Mouse (Mus musculus) heart, embryonic 12.5 days (tissue): Measurements from ENCODE around the gene Slc29a4. TPM values are rescaled to one million over a fixed set of nuclear protein-coding genes. Genes with fewer than 3 reads are reported as not detected.
A peak's percentile ranks its signal among the peaks of the same experiment; 100 is the strongest.

Source experiments
- ATAC-seq: fragments of 200-750 bp; cut with Nextera tagmentation; 2 replicates; pipeline ENCODE4 v1.8.0; 2017; ENCODE audit warnings: moderate TSS enrichment, moderate library complexity; ENCODE audit not compliant: insufficient number of reproducible peaks, low FRiP score
- H3K27ac ChIP-seq: fragments of 300-500 bp; sonication (generic); 2 replicates; pipeline ENCODE4 v1.5.1; 2016; ENCODE audit warnings: mild to moderate bottlenecking, moderate library complexity; ENCODE audit not compliant: poor library complexity, severe bottlenecking
- H3K27me3 ChIP-seq: fragments of 300-500 bp; sonication (generic); replicated peaks from 2 replicates; pipeline ENCODE4 v1.6.1; 2016; ENCODE audit warnings: mild to moderate bottlenecking, moderate library complexity
- H3K36me3 ChIP-seq: fragments of 300-500 bp; sonication (generic); 2 replicates; pipeline ENCODE4 v1.6.1; 2016; ENCODE audit warnings: mild to moderate bottlenecking, moderate library complexity
- H3K4me1 ChIP-seq: fragments of 300-500 bp; sonication (generic); replicated peaks from 2 replicates; pipeline ENCODE4 v1.6.1; 2016; ENCODE audit warnings: mild to moderate bottlenecking
- H3K4me2 ChIP-seq: fragments of 300-500 bp; sonication (generic); 2 replicates; pipeline ENCODE4 v1.6.1; 2016; ENCODE audit warnings: mild to moderate bottlenecking, moderate library complexity
- H3K4me3 ChIP-seq: fragments of 300-500 bp; sonication (generic); 2 replicates; pipeline ENCODE4 v1.5.1; 2016; ENCODE audit warnings: mild to moderate bottlenecking
- H3K9ac ChIP-seq: fragments of 300-500 bp; sonication (generic); 2 replicates; pipeline ENCODE4 v1.6.1; 2016; ENCODE audit warnings: mild to moderate bottlenecking, moderate library complexity
- H3K9me3 ChIP-seq: fragments of 300-500 bp; sonication (generic); replicated peaks from 2 replicates; pipeline ENCODE4 v1.6.1; 2016; ENCODE audit warnings: mild to moderate bottlenecking, moderate library complexity
- WGBS: fragments of 180-500 bp; shearing (Covaris S2); methylation state at CpG from one replicate; pipeline ENCODE4 v1.1.7; 2016; 5-methylcytosine and 5-hydroxymethylcytosine counted together
- polyA plus RNA-seq: library from polyadenylated mRNA; unstranded; fragments of >200 nt; fragmentation: Nextera tagmentation; extraction: Ambion mirVana; gene quantifications from 2 replicates; pipeline ENCODE4 v1.2.1, GENCODE M21; 2016

Gene Slc29a4
- polyA plus RNA-seq: 2.0 and 2.1 TPM in 2 replicates

DNA sequence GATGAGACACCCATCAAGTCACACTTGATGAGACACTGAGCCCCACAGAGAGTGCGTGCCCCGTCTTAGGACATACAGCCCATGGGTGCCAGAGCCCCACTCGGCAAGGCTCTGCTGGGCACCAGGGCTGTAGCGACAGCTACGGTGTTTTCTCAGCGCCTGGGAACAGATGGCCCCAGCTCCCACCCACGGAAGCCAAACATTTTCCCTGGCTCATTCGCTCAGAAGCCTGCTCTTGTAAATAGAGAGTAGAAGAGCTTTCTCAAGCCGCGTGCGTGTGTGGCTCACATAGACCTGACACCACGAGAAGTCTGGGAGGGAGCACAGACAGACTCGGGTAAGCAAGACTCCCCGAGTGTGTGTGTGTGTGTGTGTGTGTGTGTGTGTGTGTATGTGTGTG is at the start of gene Slc29a4:
TSS of gene Slc29a4 (plus strand) at position 265 of the 400 bp plus-strand sequence.
- Histone ChIP-seq H3K27me3 (peaks cover 34% of the 10 kb centered on the region), H3K9ac (no peak within 1 kb of the TSS), H3K9me3 (0 out of 2 replicates have a peak, but pooled peaks cover 3% of the 10 kb centered on the region), H3K36me3 (no peaks in the 10 kb centered on the region), H3K4me2 (no peak within 1 kb of the TSS), H3K4me1 (no peaks in the 10 kb centered on the region), H3K4me3 (no peak within 1 kb of the TSS), H3K27ac (no peak within 1 kb of the TSS)
- ATAC-seq: no peak
- 56% methylated on average over 14 of the region's 14 CpGs for WGBS

DNA sequence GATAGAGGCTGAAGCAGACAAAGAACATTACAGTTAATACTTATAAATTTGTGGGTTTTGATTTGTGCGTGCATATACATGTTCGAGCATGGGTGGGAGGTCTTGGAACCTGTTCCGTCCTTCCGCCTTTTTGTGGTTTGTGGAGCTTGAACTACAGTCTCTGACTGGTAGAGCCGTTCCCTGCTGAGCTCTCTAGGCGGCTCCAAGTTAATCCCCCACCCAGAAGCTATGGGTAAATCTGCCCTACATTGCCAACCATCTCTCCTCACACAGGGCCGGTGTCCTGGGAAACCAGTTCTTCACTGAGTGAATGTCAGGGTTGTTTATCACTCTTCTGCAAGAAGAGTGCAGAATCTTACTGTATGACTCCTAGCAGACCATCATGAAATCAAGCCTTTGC is 44.1 kb upstream of the Slc29a4 start:
- H3K4me3 ChIP-seq: no peak overlapping the region
- H3K27ac ChIP-seq: no peak overlapping the region
- no peak overlapping the region for H3K9ac ChIP-seq
- H3K27me3 ChIP-seq: no peaks in the 10 kb centered on the region
- no peaks in the 10 kb centered on the region for H3K9me3 ChIP-seq
- no peak for ATAC-seq
- peaks cover 17% of the 10 kb centered on the region for H3K4me1 ChIP-seq
- 71% methylated on average over 7 of the region's 7 CpGs for WGBS
- H3K4me2 ChIP-seq: no peak overlapping the region
- peaks cover 9% of the 10 kb centered on the region for H3K36me3 ChIP-seq

DNA sequence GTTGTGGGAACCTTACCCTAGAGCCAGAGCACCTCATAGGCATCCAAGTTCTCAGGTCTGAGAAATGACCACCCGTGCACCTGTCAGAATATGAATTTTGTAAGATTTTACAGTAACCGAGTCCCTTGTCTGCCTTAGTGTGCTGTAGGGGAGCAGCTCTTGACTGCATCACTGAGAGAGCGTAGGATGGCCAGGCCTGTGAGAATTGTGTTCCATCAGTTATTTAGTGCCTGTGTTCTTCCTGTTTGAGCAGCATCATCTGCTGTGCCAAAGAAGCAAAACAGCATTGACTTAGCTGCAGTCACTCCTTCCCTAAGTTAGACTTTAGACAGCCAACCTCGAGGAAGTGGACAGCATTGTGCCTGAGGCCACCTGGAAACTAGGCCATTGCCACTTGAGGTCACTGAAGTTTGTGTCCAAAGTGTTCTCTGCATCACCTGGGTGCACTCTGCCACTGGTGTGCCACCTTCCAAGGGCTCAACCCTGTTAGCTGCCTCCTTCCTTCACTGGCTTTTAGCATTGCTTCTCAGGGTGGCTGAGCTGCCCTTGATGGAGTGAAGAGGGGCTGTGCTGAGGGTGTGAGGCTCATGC is 42.8 kb upstream of the Slc29a4 start:
- Histone ChIP-seq H3K27me3 (no peaks in the 10 kb centered on the region), H3K4me1 (peaks cover 17% of the 10 kb centered on the region), H3K9me3 (no peaks in the 10 kb centered on the region), H3K4me3 (no peak overlapping the region), H3K4me2 (no peak overlapping the region), H3K36me3 (peaks cover 7% of the 10 kb centered on the region), H3K27ac (no peak overlapping the region), H3K9ac (no peak overlapping the region)
- 86% methylated on average over 4 of the region's 4 CpGs for WGBS
- ATAC-seq: no peak

DNA sequence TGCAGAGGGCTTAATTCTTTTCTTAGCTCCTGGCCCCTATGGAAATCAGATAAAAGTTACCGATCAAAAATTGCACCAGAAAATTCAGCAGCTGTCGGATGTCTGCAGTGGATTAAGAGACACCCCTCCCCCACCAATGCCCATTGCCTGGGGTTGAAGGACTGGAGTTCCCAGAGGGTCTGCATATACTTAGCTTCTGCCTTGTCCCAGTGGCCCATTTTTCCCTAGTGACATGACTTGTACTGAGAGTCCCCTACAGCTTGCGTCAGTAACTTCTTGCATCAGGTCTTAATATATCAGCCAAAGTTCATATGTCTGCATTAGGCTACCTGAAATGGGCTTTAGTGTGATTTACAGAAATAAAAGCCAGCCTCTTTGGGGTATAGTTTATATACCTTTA is 41.9 kb upstream of the Slc29a4 start:
- Histone ChIP-seq H3K4me1 (peaks cover 17% of the 10 kb centered on the region), H3K27me3 (no peaks in the 10 kb centered on the region), H3K9me3 (no peaks in the 10 kb centered on the region), H3K9ac (no peak overlapping the region), H3K4me3 (no peak overlapping the region), H3K4me2 (no peak overlapping the region), H3K27ac (no peak overlapping the region), H3K36me3 (no peaks in the 10 kb centered on the region)
- 37% methylated on average over 3 of the region's 3 CpGs for WGBS
- no peak for ATAC-seq

DNA sequence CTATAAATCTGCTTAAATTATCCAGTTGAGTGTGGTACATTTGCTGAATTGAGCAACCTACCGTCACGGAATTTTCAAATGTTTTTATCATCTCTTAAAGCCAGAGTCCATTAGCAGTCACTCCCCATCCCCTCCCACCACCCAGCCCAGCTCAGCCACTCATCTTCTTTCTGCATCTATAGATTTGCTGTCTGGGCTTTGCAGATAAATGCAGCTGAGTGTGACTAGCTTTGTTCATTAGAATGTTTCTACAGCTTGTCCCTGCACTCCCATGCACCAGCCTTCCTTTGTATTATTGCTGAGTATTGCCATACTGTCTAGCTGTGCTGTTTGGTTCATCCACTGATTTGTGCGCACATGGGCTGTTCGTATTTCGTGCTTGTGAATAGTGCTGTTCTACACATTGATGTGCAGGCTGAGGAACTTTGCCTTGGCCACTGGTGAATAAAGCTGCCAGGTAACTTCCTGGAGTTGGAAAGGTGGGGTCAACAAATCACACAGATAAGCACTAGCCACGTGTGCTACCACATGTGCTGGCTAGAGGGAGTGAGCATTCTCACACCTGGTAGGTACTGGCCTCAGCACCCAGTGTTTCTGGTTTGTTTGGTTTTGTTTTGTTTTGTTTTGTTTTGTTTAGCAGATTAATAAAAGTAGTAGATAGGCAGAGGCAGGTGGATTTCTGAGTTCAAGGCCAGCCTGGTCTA is 41.4 kb upstream of the Slc29a4 start:
- 73% methylated on average over 6 of the region's 6 CpGs for WGBS
- peak; percentile 72 for ATAC-seq
- H3K36me3 ChIP-seq: peaks cover 5% of the 10 kb centered on the region
- H3K9me3 ChIP-seq: no peaks in the 10 kb centered on the region
- no peak overlapping the region for H3K4me2 ChIP-seq
- H3K9ac ChIP-seq: no peak overlapping the region
- peaks cover 17% of the 10 kb centered on the region for H3K4me1 ChIP-seq
- no peak overlapping the region for H3K27ac ChIP-seq
- H3K27me3 ChIP-seq: no peaks in the 10 kb centered on the region
- H3K4me3 ChIP-seq: no peak overlapping the region

DNA sequence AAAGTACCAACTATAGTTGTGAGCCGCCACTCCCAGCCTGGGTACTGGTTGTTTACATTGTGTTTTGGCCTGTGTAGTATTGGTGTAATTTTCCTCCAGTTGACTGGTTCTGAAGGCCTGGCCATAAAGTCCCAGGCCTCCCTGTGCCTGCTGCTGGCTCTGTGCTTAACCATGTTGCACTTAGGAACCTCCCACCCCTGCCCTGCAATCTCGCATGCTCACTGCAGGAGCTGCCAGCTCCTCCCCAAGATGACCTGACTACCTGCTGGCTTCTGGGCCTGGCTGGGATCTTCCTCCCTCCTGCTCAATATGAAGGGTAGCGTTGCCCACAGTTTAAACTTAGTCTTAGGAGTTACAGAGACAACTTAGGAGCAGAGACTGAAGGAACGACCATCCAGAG is 40.0 kb upstream of the Slc29a4 start:
- WGBS: 69% methylated on average over 4 of the region's 4 CpGs

DNA sequence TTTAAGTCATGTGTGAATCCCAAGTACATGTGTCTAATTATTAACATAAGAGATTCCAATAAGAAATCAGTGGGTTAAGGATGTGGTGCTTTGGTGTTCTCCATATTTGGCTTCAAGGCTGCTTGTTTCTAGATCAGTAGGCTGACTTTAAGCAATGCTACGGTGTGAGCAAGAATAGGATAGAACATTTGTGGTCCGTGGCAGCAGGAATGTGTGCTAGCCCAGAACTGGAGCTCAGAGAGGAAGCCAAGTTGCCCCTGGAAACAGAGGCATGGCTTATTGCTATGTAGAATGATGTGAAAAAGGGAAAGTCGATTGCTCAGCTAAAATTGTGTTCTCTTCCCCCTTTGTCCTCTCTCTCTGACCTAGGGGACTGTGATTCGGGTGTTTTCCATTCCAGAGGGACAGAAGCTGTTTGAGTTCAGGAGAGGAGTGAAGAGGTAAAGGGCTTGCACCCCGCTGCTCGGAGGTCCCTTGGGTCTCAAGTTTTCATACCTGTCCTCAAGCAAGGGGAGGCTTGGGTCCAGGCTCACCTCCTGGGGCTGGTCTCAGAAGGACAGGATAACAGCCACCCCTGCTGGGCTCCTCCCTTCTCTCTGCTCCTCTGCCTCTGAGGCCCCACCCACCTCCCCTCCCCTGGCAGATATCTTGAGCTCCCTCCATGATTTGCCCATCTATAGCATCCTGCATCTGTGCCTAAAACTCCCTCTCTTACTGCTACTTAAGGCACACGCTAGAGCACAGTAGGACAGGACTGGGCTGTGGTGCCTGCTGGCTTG is 31.5 kb upstream of the Slc29a4 start:
- no peak overlapping the region for H3K4me2 ChIP-seq
- peaks cover 95% of the 10 kb centered on the region for H3K36me3 ChIP-seq
- no peaks in the 10 kb centered on the region for H3K27me3 ChIP-seq
- H3K9ac ChIP-seq: no peak overlapping the region
- H3K27ac ChIP-seq: no peak overlapping the region
- ATAC-seq: no peak
- WGBS: 85% methylated on average over 7 of the region's 7 CpGs
- H3K4me1 ChIP-seq: peaks cover 3% of the 10 kb centered on the region; the same call in 1 of the 2 replicates
- no peaks in the 10 kb centered on the region for H3K9me3 ChIP-seq
- no peak overlapping the region for H3K4me3 ChIP-seq

More for the DNA sequence above, 40.0 kb upstream of the Slc29a4 start:
- peaks cover 20% of the 10 kb centered on the region for H3K4me1 ChIP-seq
- no peak overlapping the region for H3K4me3 ChIP-seq
- no peak for ATAC-seq
- H3K9ac ChIP-seq: no peak overlapping the region
- no peaks in the 10 kb centered on the region for H3K27me3 ChIP-seq
- no peak overlapping the region for H3K27ac ChIP-seq
- H3K4me2 ChIP-seq: no peak overlapping the region
- H3K36me3 ChIP-seq: peaks cover 18% of the 10 kb centered on the region
- no peaks in the 10 kb centered on the region for H3K9me3 ChIP-seq

DNA sequence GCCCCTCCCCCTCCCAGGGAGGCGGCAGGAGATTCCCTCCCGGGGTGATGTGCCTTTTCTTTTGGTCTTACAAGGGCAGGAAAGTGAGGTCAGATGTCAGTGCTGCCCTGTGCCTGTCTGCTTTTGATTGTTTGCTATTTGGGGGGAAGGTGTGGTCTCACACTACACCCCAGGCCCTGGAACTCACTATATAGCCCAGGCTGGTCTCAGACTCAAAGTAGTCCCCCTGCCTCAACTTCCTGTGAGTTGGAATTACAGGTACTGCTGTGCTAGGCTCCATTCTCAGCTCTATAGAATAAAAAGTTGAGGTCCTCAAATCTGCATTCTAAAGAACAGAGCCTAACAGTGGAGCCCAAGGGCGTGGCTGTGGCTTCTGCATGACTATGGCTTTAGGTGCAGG is 24.4 kb upstream of the Slc29a4 start:
- H3K4me3 ChIP-seq: no peak overlapping the region
- no peak for ATAC-seq
- H3K4me2 ChIP-seq: no peak overlapping the region
- 43% methylated on average over 3 of the region's 3 CpGs for WGBS
- H3K27ac ChIP-seq: no peak overlapping the region
- peaks cover 84% of the 10 kb centered on the region for H3K36me3 ChIP-seq
- no peaks in the 10 kb centered on the region for H3K27me3 ChIP-seq
- H3K9me3 ChIP-seq: no peaks in the 10 kb centered on the region
- H3K4me1 ChIP-seq: no peaks in the 10 kb centered on the region
- H3K9ac ChIP-seq: no peak overlapping the region

DNA sequence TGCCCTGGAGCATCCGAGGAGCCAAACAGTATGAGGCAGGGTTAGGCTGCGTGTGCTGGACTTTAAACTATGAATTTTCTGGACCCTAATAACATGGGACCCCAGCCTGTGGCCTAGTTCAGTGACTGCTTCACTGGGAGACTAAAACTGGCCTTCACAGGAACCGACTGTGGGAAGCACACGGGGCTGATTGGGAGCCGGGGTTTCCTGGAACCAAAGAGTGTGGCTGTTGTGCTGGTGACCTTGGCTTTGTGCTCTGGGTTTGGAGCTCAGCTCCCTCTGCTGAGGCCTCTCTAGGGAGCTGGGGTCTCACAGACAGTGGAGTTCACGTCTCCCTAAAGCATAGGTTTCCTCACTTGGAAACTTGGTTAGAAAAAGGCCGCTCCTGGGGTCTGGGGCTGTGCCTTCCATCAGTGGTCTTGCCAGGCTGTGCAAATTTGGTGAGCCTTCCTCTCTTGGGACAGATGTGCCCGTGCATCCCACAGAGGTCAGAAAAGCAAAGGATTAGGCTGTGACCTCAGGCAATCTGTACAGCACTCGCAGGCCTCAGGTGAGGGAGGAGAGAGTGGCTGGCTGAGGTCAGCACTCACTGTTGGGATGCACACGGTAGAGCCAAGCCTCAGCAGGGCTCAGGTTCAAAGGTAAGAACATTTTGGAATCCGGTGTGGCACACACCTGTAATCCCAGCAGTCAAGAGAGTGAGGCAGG is 23.6 kb upstream of the Slc29a4 start:
- Histone ChIP-seq H3K9me3 (no peaks in the 10 kb centered on the region), H3K27ac (no peak overlapping the region), H3K27me3 (no peaks in the 10 kb centered on the region), H3K4me2 (no peak overlapping the region), H3K9ac (no peak overlapping the region), H3K4me1 (no peaks in the 10 kb centered on the region), H3K36me3 (peaks cover 76% of the 10 kb centered on the region), H3K4me3 (no peak overlapping the region)
- 86% methylated on average over 11 of the region's 11 CpGs for WGBS
- no peak for ATAC-seq

DNA sequence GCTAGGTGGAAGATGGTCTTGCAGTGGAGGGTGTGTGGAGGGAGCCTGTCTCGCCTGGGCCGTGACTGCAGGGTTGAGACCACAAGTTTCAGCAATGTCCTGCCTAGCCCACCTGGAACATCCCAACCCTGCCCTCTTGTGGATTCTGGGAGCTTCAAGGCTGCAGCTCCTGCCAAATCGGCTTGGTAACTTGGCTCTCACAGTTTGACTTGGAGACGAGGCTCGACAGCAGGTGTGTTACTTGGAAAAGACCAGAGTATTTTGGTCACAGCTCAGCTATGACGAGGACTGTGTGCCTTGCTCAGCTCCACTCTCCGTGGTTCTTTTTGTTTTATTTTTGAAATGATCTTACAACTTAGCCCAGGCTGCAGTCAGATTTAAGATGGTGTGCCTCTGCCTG is 22.6 kb upstream of the Slc29a4 start:
- Histone ChIP-seq H3K36me3 (peaks cover 66% of the 10 kb centered on the region), H3K9me3 (no peaks in the 10 kb centered on the region), H3K4me3 (no peak overlapping the region), H3K4me1 (no peaks in the 10 kb centered on the region), H3K27me3 (no peaks in the 10 kb centered on the region), H3K4me2 (no peak overlapping the region), H3K27ac (no peak overlapping the region), H3K9ac (no peak overlapping the region)
- ATAC-seq: no peak
- WGBS: 85% methylated on average over 7 of the region's 7 CpGs

DNA sequence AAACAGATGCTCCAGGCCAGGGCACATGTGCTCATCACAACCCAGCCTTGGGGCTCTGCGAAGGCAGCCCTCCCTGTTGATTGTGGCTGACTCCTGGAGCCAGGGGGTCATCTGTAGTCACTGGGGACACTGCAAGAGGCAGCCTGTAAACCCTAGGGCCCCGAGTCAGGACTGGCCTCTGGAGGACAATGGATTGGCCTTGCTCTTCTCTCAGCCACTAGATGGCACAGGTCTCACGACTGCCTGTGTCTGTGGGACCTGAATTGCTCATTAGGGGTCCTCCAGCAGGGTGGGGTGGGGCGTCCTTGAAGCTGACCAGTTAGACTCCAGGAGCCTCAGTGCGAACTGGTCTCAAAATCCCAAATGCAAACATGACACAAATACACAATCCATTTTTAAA is 19.2 kb upstream of the Slc29a4 start:
- Histone ChIP-seq H3K27ac (no peak overlapping the region), H3K9ac (no peak overlapping the region), H3K4me3 (no peak overlapping the region), H3K27me3 (no peaks in the 10 kb centered on the region), H3K4me1 (no peaks in the 10 kb centered on the region), H3K36me3 (peaks cover 34% of the 10 kb centered on the region), H3K4me2 (no peak overlapping the region), H3K9me3 (no peaks in the 10 kb centered on the region)
- WGBS: 22% methylated on average over 5 of the region's 5 CpGs
- peak; percentile 55; the same call in 1 of the 2 replicates for ATAC-seq
